Mouse (Mus musculus): ENCODE measurements around the gene Cd300ld4. TPM values are rescaled to one million over a fixed set of nuclear protein-coding genes. Genes with fewer than 3 reads are reported as not detected.
"Not testable (repeated sequence)": the region's sequence is repeated elsewhere in the genome, so short reads cannot be mapped to it uniquely, and the experiment has no call there.

Cd300ld4 gene
- polyA plus RNA-seq, 1 experiment, result 0.32 TPM

GRCm38 (mm10) chr11:115059797-115060196 is 33.0 kb upstream of the Cd300ld4 start:
- H3K27ac ChIP-seq (ENCODE audit: control insufficient read depth, insufficient read depth, low read depth, low read length), result no peak overlapping the region
- TF ChIP-seq CTCF (IDR thresholded peaks at IDR 0.05; ENCODE audit: control insufficient read depth, insufficient read depth, insufficient replicate concordance, low read depth, low read length) (no peak), POLR2A (IDR thresholded peaks at IDR 0.05; ENCODE audit: control insufficient read depth, low read depth, low read length) (no peak)

DNA sequence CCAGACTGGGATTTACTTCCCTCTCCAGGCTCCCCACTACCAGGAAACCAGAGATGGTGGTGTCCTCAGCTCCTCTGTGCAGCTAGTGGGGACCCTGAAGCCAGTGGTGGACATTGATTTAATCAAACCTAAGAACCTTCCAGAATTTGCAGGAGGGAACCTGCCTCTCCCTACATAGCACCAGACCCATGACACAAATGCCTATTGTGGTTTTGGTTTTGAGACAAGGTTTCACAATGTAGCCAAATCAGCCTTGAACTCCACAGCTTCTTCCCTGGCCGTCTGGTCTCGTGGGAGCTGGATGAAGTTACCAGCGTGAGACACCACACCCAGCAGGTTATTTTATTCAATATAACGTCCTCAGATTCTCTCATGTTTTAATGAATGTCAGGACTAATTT is 31.9 kb upstream of the Cd300ld4 start:
- Histone ChIP-seq H3K36me3 (ENCODE audit: control insufficient read depth, insufficient read depth, low read length) (no peaks in the 10 kb centered on the region), H3K4me3 (ENCODE audit: control insufficient read depth, low read depth, low read length) (no peak overlapping the region), H3K27ac (ENCODE audit: control insufficient read depth, insufficient read depth, low read depth, low read length) (no peak overlapping the region), H3K4me1 (ENCODE audit: control insufficient read depth, insufficient read depth, low read length) (no peaks in the 10 kb centered on the region), H3K27me3 (ENCODE audit: control insufficient read depth, insufficient read depth, low read length) (no peaks in the 10 kb centered on the region)
- no peak for TF ChIP-seq CTCF (IDR thresholded peaks at IDR 0.05; ENCODE audit: control insufficient read depth, insufficient read depth, insufficient replicate concordance, low read depth, low read length)
- no peak for TF ChIP-seq POLR2A (IDR thresholded peaks at IDR 0.05; ENCODE audit: control insufficient read depth, low read depth, low read length)

More at GRCm38 (mm10) chr11:115059797-115060196, 33.0 kb upstream of the Cd300ld4 start:
- H3K36me3 ChIP-seq (ENCODE audit: control insufficient read depth, insufficient read depth, low read length), result no peaks in the 10 kb centered on the region
- H3K4me1 ChIP-seq (ENCODE audit: control insufficient read depth, insufficient read depth, low read length), result no peaks in the 10 kb centered on the region
- H3K27me3 ChIP-seq (ENCODE audit: control insufficient read depth, insufficient read depth, low read length), result no peaks in the 10 kb centered on the region
- no peak overlapping the region for H3K4me3 ChIP-seq (ENCODE audit: control insufficient read depth, low read depth, low read length)

GRCm38 (mm10) chr11:115054537-115054936 is 27.7 kb upstream of the Cd300ld4 start:
- TF ChIP-seq CTCF (IDR thresholded peaks at IDR 0.05; ENCODE audit: control insufficient read depth, insufficient read depth, insufficient replicate concordance, low read depth, low read length) (no peak), POLR2A (IDR thresholded peaks at IDR 0.05; ENCODE audit: control insufficient read depth, low read depth, low read length) (no peak)
- no peaks in the 10 kb centered on the region for H3K36me3 ChIP-seq (ENCODE audit: control insufficient read depth, insufficient read depth, low read length)
- no peaks in the 10 kb centered on the region for H3K27me3 ChIP-seq (ENCODE audit: control insufficient read depth, insufficient read depth, low read length)
- H3K27ac ChIP-seq (ENCODE audit: control insufficient read depth, insufficient read depth, low read depth, low read length), result no peak overlapping the region
- H3K4me3 ChIP-seq (ENCODE audit: control insufficient read depth, low read depth, low read length), result no peak overlapping the region
- H3K4me1 ChIP-seq (ENCODE audit: control insufficient read depth, insufficient read depth, low read length), result no peaks in the 10 kb centered on the region

DNA sequence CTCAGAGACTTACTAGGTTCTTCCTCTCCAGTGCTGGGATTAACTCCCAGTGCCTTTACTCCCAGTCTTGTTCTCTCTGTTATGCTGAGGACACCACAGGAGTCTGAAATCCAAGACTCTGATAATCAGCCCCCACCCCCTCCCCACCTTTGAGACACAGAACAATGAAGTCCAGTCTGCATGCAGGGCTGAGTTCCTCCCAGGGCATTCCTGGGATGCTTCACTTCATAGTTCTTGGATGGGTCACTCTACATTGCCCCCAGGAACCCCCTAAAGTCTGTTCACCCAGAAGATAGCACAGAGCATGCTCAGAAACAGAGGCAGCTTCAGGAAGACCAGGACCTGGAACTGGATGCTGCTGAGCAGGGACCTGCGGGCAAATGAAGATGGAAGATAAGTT is 26.2 kb upstream of the Cd300ld4 start:
- Histone ChIP-seq H3K4me1 (ENCODE audit: control insufficient read depth, insufficient read depth, low read length) (no peaks in the 10 kb centered on the region), H3K27me3 (ENCODE audit: control insufficient read depth, insufficient read depth, low read length) (no peaks in the 10 kb centered on the region), H3K4me3 (ENCODE audit: control insufficient read depth, low read depth, low read length) (no peak overlapping the region), H3K36me3 (ENCODE audit: control insufficient read depth, insufficient read depth, low read length) (no peaks in the 10 kb centered on the region), H3K27ac (ENCODE audit: control insufficient read depth, insufficient read depth, low read depth, low read length) (no peak overlapping the region)
- TF ChIP-seq POLR2A (IDR thresholded peaks at IDR 0.05; ENCODE audit: control insufficient read depth, low read depth, low read length), result no peak
- TF ChIP-seq CTCF (IDR thresholded peaks at IDR 0.05; ENCODE audit: control insufficient read depth, insufficient read depth, insufficient replicate concordance, low read depth, low read length), result no peak

GRCm38 (mm10) chr11:115052206-115052605 is 25.4 kb upstream of the Cd300ld4 start:
- Histone ChIP-seq H3K27ac (ENCODE audit: control insufficient read depth, insufficient read depth, low read depth, low read length) (no peak overlapping the region), H3K36me3 (ENCODE audit: control insufficient read depth, insufficient read depth, low read length) (no peaks in the 10 kb centered on the region), H3K4me3 (ENCODE audit: control insufficient read depth, low read depth, low read length) (no peak overlapping the region), H3K4me1 (ENCODE audit: control insufficient read depth, insufficient read depth, low read length) (no peaks in the 10 kb centered on the region), H3K27me3 (ENCODE audit: control insufficient read depth, insufficient read depth, low read length) (no peaks in the 10 kb centered on the region)
- TF ChIP-seq POLR2A (IDR thresholded peaks at IDR 0.05; ENCODE audit: control insufficient read depth, low read depth, low read length) (no peak), CTCF (IDR thresholded peaks at IDR 0.05; ENCODE audit: control insufficient read depth, insufficient read depth, insufficient replicate concordance, low read depth, low read length) (no peak)

GRCm38 (mm10) chr11:115049282-115049895 is 22.6 kb upstream of the Cd300ld4 start:
- Histone ChIP-seq H3K27ac (ENCODE audit: control insufficient read depth, insufficient read depth, low read depth, low read length) (no peak overlapping the region), H3K4me1 (ENCODE audit: control insufficient read depth, insufficient read depth, low read length) (no peaks in the 10 kb centered on the region), H3K27me3 (ENCODE audit: control insufficient read depth, insufficient read depth, low read length) (no peaks in the 10 kb centered on the region), H3K36me3 (ENCODE audit: control insufficient read depth, insufficient read depth, low read length) (no peaks in the 10 kb centered on the region), H3K4me3 (ENCODE audit: control insufficient read depth, low read depth, low read length) (no peak overlapping the region)
- TF ChIP-seq POLR2A (IDR thresholded peaks at IDR 0.05; ENCODE audit: control insufficient read depth, low read depth, low read length) (no peak), CTCF (IDR thresholded peaks at IDR 0.05; ENCODE audit: control insufficient read depth, insufficient read depth, insufficient replicate concordance, low read depth, low read length) (no peak)

GRCm38 (mm10) chr11:115048259-115048658 is 21.4 kb upstream of the Cd300ld4 start, which contains the start of gene Cd300ld3:
Cd300ld3 (minus strand) TSS chr11:115048409.
- Histone ChIP-seq H3K4me1 (ENCODE audit: control insufficient read depth, insufficient read depth, low read length) (no peaks in the 10 kb centered on the region), H3K27me3 (ENCODE audit: control insufficient read depth, insufficient read depth, low read length) (no peaks in the 10 kb centered on the region), H3K27ac (ENCODE audit: control insufficient read depth, insufficient read depth, low read depth, low read length) (no peak within 1 kb of the TSS), H3K4me3 (ENCODE audit: control insufficient read depth, low read depth, low read length) (no peak within 1 kb of the TSS), H3K36me3 (ENCODE audit: control insufficient read depth, insufficient read depth, low read length) (no peaks in the 10 kb centered on the region)
- TF ChIP-seq CTCF (IDR thresholded peaks at IDR 0.05; ENCODE audit: control insufficient read depth, insufficient read depth, insufficient replicate concordance, low read depth, low read length) (no peak), POLR2A (IDR thresholded peaks at IDR 0.05; ENCODE audit: control insufficient read depth, low read depth, low read length) (no peak)

GRCm38 (mm10) chr11:115037669-115038068 is 10.9 kb upstream of the Cd300ld4 start, which contains the start of gene Cd300ld5:
Cd300ld5 (minus strand) TSS chr11:115037769.
- H3K27me3 ChIP-seq (ENCODE audit: control insufficient read depth, insufficient read depth, low read length); H3K36me3 ChIP-seq (ENCODE audit: control insufficient read depth, insufficient read depth, low read length); H3K4me1 ChIP-seq (ENCODE audit: control insufficient read depth, insufficient read depth, low read length); H3K4me3 ChIP-seq (ENCODE audit: control insufficient read depth, low read depth, low read length); H3K27ac ChIP-seq (ENCODE audit: control insufficient read depth, insufficient read depth, low read depth, low read length): not testable (repeated sequence)

GRCm38 (mm10) chr11:115016093-115016492 is 10.7 kb downstream of the Cd300ld4 start, which contains the start of gene Cd300ld2:
Cd300ld2 (minus strand) TSS chr11:115016193.
- not testable (repeated sequence) for H3K27ac ChIP-seq (ENCODE audit: control insufficient read depth, insufficient read depth, low read depth, low read length); H3K4me3 ChIP-seq (ENCODE audit: control insufficient read depth, low read depth, low read length); H3K4me1 ChIP-seq (ENCODE audit: control insufficient read depth, insufficient read depth, low read length); H3K36me3 ChIP-seq (ENCODE audit: control insufficient read depth, insufficient read depth, low read length); H3K27me3 ChIP-seq (ENCODE audit: control insufficient read depth, insufficient read depth, low read length)

Measured in testis, adult 2 months (tissue).